Mouse (Mus musculus): Measurements from ENCODE around the gene Clip1. TPM values are rescaled to one million over a fixed set of nuclear protein-coding genes. Genes with fewer than 3 reads are reported as not detected.

The Clip1 gene
- total and polyA plus RNA-seq, 3 experiments, result 13.3 to 23.0 TPM; not detected in 1

DNA sequence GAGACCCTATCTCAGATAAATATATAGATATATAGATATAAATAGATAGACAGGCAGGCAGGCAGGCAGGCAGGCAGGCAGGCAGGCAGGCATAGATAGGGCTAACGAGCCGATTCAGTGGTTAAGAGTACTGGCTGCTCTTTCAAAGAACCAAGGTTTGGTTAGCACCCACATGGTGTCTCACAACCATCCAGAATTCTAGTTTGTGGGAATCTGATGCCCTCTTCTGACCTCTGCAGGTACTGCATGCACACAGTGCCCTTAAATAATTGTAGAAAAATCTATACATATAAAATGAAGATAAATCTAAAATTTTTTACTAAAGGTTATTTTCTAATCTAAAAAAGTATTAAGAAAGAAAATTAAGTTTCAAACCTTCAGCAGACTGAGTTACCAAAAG, 65.9 kb downstream of the Clip1 start:
- Histone ChIP-seq H3K4me1 (ENCODE audit: control insufficient read depth in 1 of 2, insufficient read depth in 2 of 2, low read length in 2 of 2) (no peaks in the 10 kb centered on the region), H3K27ac (ENCODE audit: control insufficient read depth, low read depth, low read length) (no peak overlapping the region), H3K9ac (ENCODE audit: control insufficient read depth, low read depth, low read length, poor library complexity, severe bottlenecking) (no peak overlapping the region), H3K27me3 (ENCODE audit: control insufficient read depth in 1 of 2, insufficient read depth in 2 of 2, low read length in 2 of 2) (no peaks in the 10 kb centered on the region), H3K9me3 (replicated peaks; ENCODE audit: insufficient read depth, low read length) (no peaks in the 10 kb centered on the region), H3K79me2 (ENCODE audit: control insufficient read depth, insufficient read depth, low read length, poor library complexity) (no peaks in the 10 kb centered on the region), H3K36me3 (ENCODE audit: control insufficient read depth in 1 of 2, insufficient read depth in 2 of 2, low read length in 2 of 2) (no peaks in the 10 kb centered on the region), H3K4me3 (ENCODE audit: control insufficient read depth in 1 of 2, insufficient read depth in 1 of 2, low read depth in 2 of 2, low read length in 2 of 2) (no peak overlapping the region)
- DNase-seq (ENCODE audit: low read depth, low spot score), result peak; percentile 74
- TF ChIP-seq CHD2 (IDR thresholded peaks at IDR 0.05; ENCODE audit: low read length), result no peak
- peak; percentile 38 to 73 (median 54) for TF ChIP-seq CTCF (IDR thresholded peaks at IDR 0.05 in 2 of 3, conservative IDR thresholded peaks at IDR 0.05 in 1 of 3; ENCODE audit: control insufficient read depth in 1 of 3, insufficient read depth in 1 of 3, low read depth in 2 of 3, low read length in 3 of 3, poor library complexity in 1 of 3, severe bottlenecking in 1 of 3)
- peak in 1 of 2 experiments; percentile 35; a peak in 1 of 4 replicates for TF ChIP-seq EP300 (IDR thresholded peaks at IDR 0.05; ENCODE audit: low read depth in 1 of 2, low read length in 2 of 2)
- no peak for TF ChIP-seq MAZ (IDR thresholded peaks at IDR 0.05; ENCODE audit: low read depth, low read length)
- TF ChIP-seq SIN3A (IDR thresholded peaks at IDR 0.05; ENCODE audit: low read length), result no peak
- no peak for TF ChIP-seq USF1 (IDR thresholded peaks at IDR 0.05; ENCODE audit: low read depth, low read length)
- no peak for TF ChIP-seq NRF1 (IDR thresholded peaks at IDR 0.05; ENCODE audit: insufficient read depth, low read depth, low read length, poor library complexity, severe bottlenecking)
- TF ChIP-seq RCOR1 (IDR thresholded peaks at IDR 0.05; ENCODE audit: low read depth, low read length), result no peak
- no peak for TF ChIP-seq GATA1 (IDR thresholded peaks at IDR 0.05; ENCODE audit: low read depth, low read length)
- no peak for TF ChIP-seq KAT2A (conservative IDR thresholded peaks at IDR 0.05; ENCODE audit: low read depth, low read length)
- peak; percentile 72 for TF ChIP-seq RAD21 (IDR thresholded peaks at IDR 0.05; ENCODE audit: low read depth, low read length)
- TF ChIP-seq SMC3 (IDR thresholded peaks at IDR 0.05; ENCODE audit: low read depth, low read length), result peak; percentile 50
- no peak for TF ChIP-seq GABPA (IDR thresholded peaks at IDR 0.05; ENCODE audit: low read depth, low read length)
- TF ChIP-seq MYC (IDR thresholded peaks at IDR 0.05; ENCODE audit: low read depth, low read length), result peak; percentile 63; the same call in 1 of the 2 replicates
- TF ChIP-seq ZC3H11A (IDR thresholded peaks at IDR 0.05; ENCODE audit: low read depth, low read length), result peak; percentile 39; the same call in 1 of the 2 replicates

DNA sequence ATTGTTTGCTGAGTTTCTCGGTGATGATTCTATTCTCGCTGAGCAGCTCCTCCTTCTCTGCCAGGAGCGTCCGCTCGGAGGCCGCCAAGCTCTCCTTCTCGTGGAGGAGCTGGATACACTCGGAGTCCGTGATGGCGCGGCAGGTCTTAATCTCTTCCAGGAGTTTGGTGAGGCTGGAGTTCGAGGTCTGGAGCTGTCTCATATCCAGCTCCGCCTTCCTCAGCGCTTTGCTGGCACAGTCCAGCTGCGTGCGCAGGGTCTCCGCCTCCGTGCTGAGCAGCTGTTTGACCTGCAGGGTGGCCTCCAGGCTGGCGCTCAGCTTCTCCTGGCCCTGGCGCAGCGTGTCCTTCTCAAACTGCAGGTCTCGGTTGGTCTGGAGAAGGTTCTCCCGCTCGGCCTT, 70.2 kb downstream of the Clip1 start:
- no peak overlapping the region for H3K27ac ChIP-seq (ENCODE audit: control insufficient read depth, low read depth, low read length)
- no peaks in the 10 kb centered on the region for H3K9me3 ChIP-seq (replicated peaks; ENCODE audit: insufficient read depth, low read length)
- DNase-seq (ENCODE audit: low read depth, low spot score), result no peak
- no peaks in the 10 kb centered on the region for H3K79me2 ChIP-seq (ENCODE audit: control insufficient read depth, insufficient read depth, low read length, poor library complexity)
- H3K9ac ChIP-seq (ENCODE audit: control insufficient read depth, low read depth, low read length, poor library complexity, severe bottlenecking), result no peak overlapping the region
- H3K36me3 ChIP-seq (ENCODE audit: control insufficient read depth in 1 of 2, insufficient read depth in 2 of 2, low read length in 2 of 2), result no peaks in the 10 kb centered on the region
- no peak overlapping the region for H3K4me3 ChIP-seq (ENCODE audit: control insufficient read depth in 1 of 2, insufficient read depth in 1 of 2, low read depth in 2 of 2, low read length in 2 of 2)
- no peaks in the 10 kb centered on the region for H3K4me1 ChIP-seq (ENCODE audit: control insufficient read depth in 1 of 2, insufficient read depth in 2 of 2, low read length in 2 of 2)
- H3K27me3 ChIP-seq (ENCODE audit: control insufficient read depth in 1 of 2, insufficient read depth in 2 of 2, low read length in 2 of 2), result no peaks in the 10 kb centered on the region
- TF ChIP-seq GATA1 (IDR thresholded peaks at IDR 0.05; ENCODE audit: low read depth, low read length), result no peak
- no peak for TF ChIP-seq EP300 (IDR thresholded peaks at IDR 0.05; ENCODE audit: low read depth in 1 of 2, low read length in 2 of 2)

DNA sequence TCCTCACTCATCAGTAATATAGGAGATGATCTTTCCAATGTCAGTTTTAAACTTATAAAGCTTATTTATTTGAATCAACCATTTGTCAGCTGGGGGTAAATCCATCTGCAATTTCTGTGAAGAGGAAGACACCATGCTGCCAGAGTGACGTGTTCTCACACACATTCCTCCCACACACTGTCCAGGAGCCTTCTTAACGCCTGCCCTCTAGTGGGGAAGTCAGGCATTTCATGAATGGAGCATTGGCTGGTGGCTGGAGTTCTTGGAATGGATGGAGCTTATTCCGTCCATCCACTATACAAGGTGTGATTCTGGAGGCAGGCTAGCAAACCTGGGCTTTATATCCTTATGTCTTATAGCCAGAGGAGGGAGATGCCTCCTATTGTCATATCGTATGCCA, 74.6 kb downstream of the Clip1 start:
- no peak overlapping the region for H3K4me3 ChIP-seq (ENCODE audit: control insufficient read depth in 1 of 2, insufficient read depth in 1 of 2, low read depth in 2 of 2, low read length in 2 of 2)
- peak; percentile 78 for DNase-seq (ENCODE audit: low read depth, low spot score)
- H3K27me3 ChIP-seq (ENCODE audit: control insufficient read depth in 1 of 2, insufficient read depth in 2 of 2, low read length in 2 of 2), result no peaks in the 10 kb centered on the region
- no peak overlapping the region for H3K9ac ChIP-seq (ENCODE audit: control insufficient read depth, low read depth, low read length, poor library complexity, severe bottlenecking)
- H3K9me3 ChIP-seq (replicated peaks; ENCODE audit: insufficient read depth, low read length), result no peaks in the 10 kb centered on the region
- H3K4me1 ChIP-seq (ENCODE audit: control insufficient read depth in 1 of 2, insufficient read depth in 2 of 2, low read length in 2 of 2), result no peaks in the 10 kb centered on the region
- H3K27ac ChIP-seq (ENCODE audit: control insufficient read depth, low read depth, low read length), result no peak overlapping the region
- no peak for TF ChIP-seq MAFK (IDR thresholded peaks at IDR 0.05; ENCODE audit: borderline replicate concordance, low read depth, low read length)
- 0 out of 2 replicates have a peak, but pooled peaks have one; percentile 36 for TF ChIP-seq MYC (IDR thresholded peaks at IDR 0.05; ENCODE audit: low read depth, low read length)
- no peak for TF ChIP-seq NRF1 (IDR thresholded peaks at IDR 0.05; ENCODE audit: insufficient read depth, low read depth, low read length, poor library complexity, severe bottlenecking)
- no peak for TF ChIP-seq USF1 (IDR thresholded peaks at IDR 0.05; ENCODE audit: low read depth, low read length)
- TF ChIP-seq ETS1 (IDR thresholded peaks at IDR 0.05; ENCODE audit: low read depth, low read length), result no peak
- no peak for TF ChIP-seq CHD2 (IDR thresholded peaks at IDR 0.05; ENCODE audit: low read length)
- no peak for TF ChIP-seq JUND (IDR thresholded peaks at IDR 0.05; ENCODE audit: low read depth, low read length)
- TF ChIP-seq MAZ (IDR thresholded peaks at IDR 0.05; ENCODE audit: low read depth, low read length), result no peak
- no peak for TF ChIP-seq HCFC1 (IDR thresholded peaks at IDR 0.05; ENCODE audit: low read depth, low read length)
- no peak for TF ChIP-seq UBTF (IDR thresholded peaks at IDR 0.05; ENCODE audit: borderline replicate concordance, insufficient read depth, low read depth, low read length)
- no peak for TF ChIP-seq BHLHE40 (IDR thresholded peaks at IDR 0.05; ENCODE audit: borderline replicate concordance, low read depth, low read length)
- TF ChIP-seq RAD21 (IDR thresholded peaks at IDR 0.05; ENCODE audit: low read depth, low read length), result peak; percentile 69
- peak; percentile 77 to 92 (median 91) for TF ChIP-seq CTCF (IDR thresholded peaks at IDR 0.05 in 2 of 3, conservative IDR thresholded peaks at IDR 0.05 in 1 of 3; ENCODE audit: control insufficient read depth in 1 of 3, insufficient read depth in 1 of 3, low read depth in 2 of 3, low read length in 3 of 3, poor library complexity in 1 of 3, severe bottlenecking in 1 of 3)
- peak; percentile 49 for TF ChIP-seq ZC3H11A (IDR thresholded peaks at IDR 0.05; ENCODE audit: low read depth, low read length)
- TF ChIP-seq MEF2A (IDR thresholded peaks at IDR 0.05; ENCODE audit: extremely low read depth, insufficient replicate concordance, low read depth, low read length, poor library complexity, severe bottlenecking), result no peak
- peak; percentile 85 for TF ChIP-seq SMC3 (IDR thresholded peaks at IDR 0.05; ENCODE audit: low read depth, low read length)
- TF ChIP-seq RCOR1 (IDR thresholded peaks at IDR 0.05; ENCODE audit: low read depth, low read length), result no peak
- no peaks in the 10 kb centered on the region; a peak in 1 of 4 replicates for H3K36me3 ChIP-seq (ENCODE audit: control insufficient read depth in 1 of 2, insufficient read depth in 2 of 2, low read length in 2 of 2)
- H3K79me2 ChIP-seq (ENCODE audit: control insufficient read depth, insufficient read depth, low read length, poor library complexity), result no peaks in the 10 kb centered on the region

All from MEL (cell line).